Mouse (Mus musculus) megakaryocyte, embryonic 14.5 days (primary cell): ENCODE measurements around the gene Rhof.

Source experiments
- FLI1 ChIP-seq: IDR thresholded peaks from 2 replicates; pipeline ENCODE4 v1.6.1; 2012; ENCODE audit warnings: low read length, inconsistent platforms, mixed read lengths
- GATA1 ChIP-seq: IDR thresholded peaks from 3 replicates; pipeline ENCODE4 v1.6.1; 2012; ENCODE audit warnings: mixed read lengths, low read length, inconsistent platforms, borderline replicate concordance

DNA sequence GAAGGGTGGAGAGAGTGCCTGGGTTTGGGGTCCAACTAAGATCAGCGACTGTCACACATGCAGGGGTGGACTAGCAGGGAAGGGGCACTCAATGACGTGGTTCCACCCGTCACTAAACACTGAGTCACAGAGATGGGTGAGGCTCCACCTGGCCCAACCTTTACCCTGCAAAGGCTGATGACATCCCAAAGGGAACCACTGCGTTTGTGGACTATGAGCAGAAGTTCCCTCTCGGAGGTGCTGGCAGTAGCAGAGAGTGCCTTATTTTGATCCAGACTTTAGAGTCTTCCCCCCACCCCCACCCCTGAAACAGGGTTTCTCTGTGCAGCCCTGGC lies 1.7 kb downstream of the Rhof start:
- TF ChIP-seq GATA1, result no peak
- no peak for TF ChIP-seq FLI1
